Mouse (Mus musculus): Measurements from ENCODE around the gene Relb. TPM values are rescaled to one million over a fixed set of nuclear protein-coding genes. Genes with fewer than 3 reads are reported as not detected.

The Relb gene
- polyA plus RNA-seq, 1 experiment = 5.8 TPM

- H3K4me3 ChIP-seq (replicated peaks; ENCODE audit: insufficient read depth, low read depth, low read length) = no peak overlapping the region
- no peaks in the 10 kb centered on the region for H3K4me1 ChIP-seq (ENCODE audit: control insufficient read depth, insufficient read depth, low read length)
- WGBS = 90% methylated on average over 6 of the region's 6 CpGs
- no peak overlapping the region for H3K27ac ChIP-seq (ENCODE audit: insufficient read depth, low read length)
- no peaks in the 10 kb centered on the region for H3K27me3 ChIP-seq (ENCODE audit: control insufficient read depth, insufficient read depth, low read length)
- TF ChIP-seq POLR2A (IDR thresholded peaks at IDR 0.05; ENCODE audit: borderline replicate concordance, insufficient read depth, low read length) = no peak
- no peak for TF ChIP-seq CTCF (IDR thresholded peaks at IDR 0.05; ENCODE audit: borderline replicate concordance, insufficient read depth, low read depth, low read length)
- DNase-seq = no peak
These were observed 22.0 kb upstream of the Relb start for GRCm38 (mm10) chr7:19651063-19651786.

GRCm38 (mm10) chr7:19641223-19641622, 12.0 kb upstream of the Relb start:
- H3K4me1 ChIP-seq (ENCODE audit: control insufficient read depth, insufficient read depth, low read length) = no peaks in the 10 kb centered on the region
- 81% methylated on average over 4 of the region's 4 CpGs for WGBS
- H3K4me3 ChIP-seq (replicated peaks; ENCODE audit: insufficient read depth, low read depth, low read length) = no peak overlapping the region
- DNase-seq = no peak
- no peaks in the 10 kb centered on the region for H3K27me3 ChIP-seq (ENCODE audit: control insufficient read depth, insufficient read depth, low read length)
- TF ChIP-seq CTCF (IDR thresholded peaks at IDR 0.05; ENCODE audit: borderline replicate concordance, insufficient read depth, low read depth, low read length) (no peak), POLR2A (IDR thresholded peaks at IDR 0.05; ENCODE audit: borderline replicate concordance, insufficient read depth, low read length) (no peak)
- H3K27ac ChIP-seq (ENCODE audit: insufficient read depth, low read length) = no peak overlapping the region

- H3K4me3 ChIP-seq (replicated peaks; ENCODE audit: insufficient read depth, low read depth, low read length) = no peak overlapping the region
These were observed 6.0 kb upstream of the Relb start for GRCm38 (mm10) chr7:19635074-19635827.

GRCm38 (mm10) chr7:19634591-19634990, 5.4 kb upstream of the Relb start:
- TF ChIP-seq POLR2A (IDR thresholded peaks at IDR 0.05; ENCODE audit: borderline replicate concordance, insufficient read depth, low read length) = no peak
- TF ChIP-seq CTCF (IDR thresholded peaks at IDR 0.05; ENCODE audit: borderline replicate concordance, insufficient read depth, low read depth, low read length) = no peak
- Histone ChIP-seq H3K27ac (ENCODE audit: insufficient read depth, low read length) (no peak overlapping the region), H3K27me3 (ENCODE audit: control insufficient read depth, insufficient read depth, low read length) (no peaks in the 10 kb centered on the region), H3K4me3 (replicated peaks; ENCODE audit: insufficient read depth, low read depth, low read length) (no peak overlapping the region), H3K4me1 (ENCODE audit: control insufficient read depth, insufficient read depth, low read length) (no peaks in the 10 kb centered on the region; the same call in 1 of the 2 replicates)
- DNase-seq = no peak
- WGBS = 79% methylated on average over 2 of the region's 2 CpGs

More at GRCm38 (mm10) chr7:19635074-19635827, 6.0 kb upstream of the Relb start:
- TF ChIP-seq CTCF (IDR thresholded peaks at IDR 0.05; ENCODE audit: borderline replicate concordance, insufficient read depth, low read depth, low read length) (no peak), POLR2A (IDR thresholded peaks at IDR 0.05; ENCODE audit: borderline replicate concordance, insufficient read depth, low read length) (no peak)
- 87% methylated on average over 11 of the region's 11 CpGs for WGBS
- Histone ChIP-seq H3K27me3 (ENCODE audit: control insufficient read depth, insufficient read depth, low read length) (no peaks in the 10 kb centered on the region), H3K4me1 (ENCODE audit: control insufficient read depth, insufficient read depth, low read length) (no peaks in the 10 kb centered on the region; the same call in 1 of the 2 replicates), H3K27ac (ENCODE audit: insufficient read depth, low read length) (no peak overlapping the region)
- no peak for DNase-seq

GRCm38 (mm10) chr7:19633855-19634254, 4.6 kb upstream of the Relb start:
- WGBS = 94% methylated on average over 15 of the region's 15 CpGs
- H3K27me3 ChIP-seq (ENCODE audit: control insufficient read depth, insufficient read depth, low read length) = no peaks in the 10 kb centered on the region
- DNase-seq = no peak
- TF ChIP-seq POLR2A (IDR thresholded peaks at IDR 0.05; ENCODE audit: borderline replicate concordance, insufficient read depth, low read length) (no peak), CTCF (IDR thresholded peaks at IDR 0.05; ENCODE audit: borderline replicate concordance, insufficient read depth, low read depth, low read length) (no peak)
- no peaks in the 10 kb centered on the region; the same call in 1 of the 2 replicates for H3K4me1 ChIP-seq (ENCODE audit: control insufficient read depth, insufficient read depth, low read length)
- no peak overlapping the region for H3K4me3 ChIP-seq (replicated peaks; ENCODE audit: insufficient read depth, low read depth, low read length)
- no peak overlapping the region for H3K27ac ChIP-seq (ENCODE audit: insufficient read depth, low read length)

- H3K4me1 ChIP-seq (ENCODE audit: control insufficient read depth, insufficient read depth, low read length) = peaks cover 3% of the 10 kb centered on the region; the same call in 1 of the 2 replicates
- no peak overlapping the region for H3K27ac ChIP-seq (ENCODE audit: insufficient read depth, low read length)
- DNase-seq = no peak
- no peak overlapping the region for H3K4me3 ChIP-seq (replicated peaks; ENCODE audit: insufficient read depth, low read depth, low read length)
- TF ChIP-seq CTCF (IDR thresholded peaks at IDR 0.05; ENCODE audit: borderline replicate concordance, insufficient read depth, low read depth, low read length) (no peak), POLR2A (IDR thresholded peaks at IDR 0.05; ENCODE audit: borderline replicate concordance, insufficient read depth, low read length) (no peak)
- WGBS = 89% methylated on average over 17 of the region's 17 CpGs
- H3K27me3 ChIP-seq (ENCODE audit: control insufficient read depth, insufficient read depth, low read length) = no peaks in the 10 kb centered on the region
These were observed 4.0 kb upstream of the Relb start for GRCm38 (mm10) chr7:19633197-19633596.

- Histone ChIP-seq H3K27me3 (ENCODE audit: control insufficient read depth, insufficient read depth, low read length) (no peaks in the 10 kb centered on the region), H3K4me3 (replicated peaks; ENCODE audit: insufficient read depth, low read depth, low read length) (no peak overlapping the region), H3K27ac (ENCODE audit: insufficient read depth, low read length) (no peak overlapping the region), H3K4me1 (ENCODE audit: control insufficient read depth, insufficient read depth, low read length) (peaks cover 5% of the 10 kb centered on the region; the same call in 1 of the 2 replicates)
- TF ChIP-seq CTCF (IDR thresholded peaks at IDR 0.05; ENCODE audit: borderline replicate concordance, insufficient read depth, low read depth, low read length) = no peak
- no peak for DNase-seq
These were observed 3.5 kb upstream of the Relb start for GRCm38 (mm10) chr7:19632720-19633119.

- H3K4me3 ChIP-seq (replicated peaks; ENCODE audit: insufficient read depth, low read depth, low read length) = no peak overlapping the region
- TF ChIP-seq CTCF (IDR thresholded peaks at IDR 0.05; ENCODE audit: borderline replicate concordance, insufficient read depth, low read depth, low read length) (no peak), POLR2A (IDR thresholded peaks at IDR 0.05; ENCODE audit: borderline replicate concordance, insufficient read depth, low read length) (no peak)
- H3K27me3 ChIP-seq (ENCODE audit: control insufficient read depth, insufficient read depth, low read length) = no peaks in the 10 kb centered on the region
- peaks cover 5% of the 10 kb centered on the region; the same call in 1 of the 2 replicates for H3K4me1 ChIP-seq (ENCODE audit: control insufficient read depth, insufficient read depth, low read length)
- no peak overlapping the region for H3K27ac ChIP-seq (ENCODE audit: insufficient read depth, low read length)
- DNase-seq = no peak
These were observed 3.0 kb upstream of the Relb start for GRCm38 (mm10) chr7:19632275-19632674.
